Mouse (Mus musculus): Measurements from ENCODE around the gene Gm17657. TPM values are rescaled to one million over a fixed set of nuclear protein-coding genes. Genes with fewer than 3 reads are reported as not detected.

Gene Gm17657
- polyA plus RNA-seq (2014; fragmentation: Nextera tagmentation; extraction: Ambion mirVana), result not detected in 2 replicates

- Histone ChIP-seq H3K36me3 (ENCODE audit: control insufficient read depth, insufficient read depth, low read length) (no peaks in the 10 kb centered on the region), H3K9ac (ENCODE audit: low read length) (peak within 1 kb of the TSS; percentile 89), H3K27ac (replicated peaks in 1 of 2; ENCODE audit: control insufficient read depth in 1 of 2, insufficient read depth in 1 of 2, low read depth in 2 of 2, low read length in 2 of 2) (peak within 1 kb of the TSS; percentile 43 to 61), H3K4me1 (ENCODE audit: control insufficient read depth in 2 of 2, insufficient read depth in 2 of 2, low read length in 2 of 2) (peaks cover 9 to 17% of the 10 kb centered on the region in 2 experiments), H3K27me3 (ENCODE audit: control insufficient read depth, insufficient read depth, low read length) (no peaks in the 10 kb centered on the region), H3K4me3 (ENCODE audit: control insufficient read depth in 1 of 2, insufficient read depth in 1 of 2, low read depth in 1 of 2, low read length in 2 of 2) (peak within 1 kb of the TSS; percentile 79 to 86), H3K4me2 (ENCODE audit: low read length) (peak within 1 kb of the TSS; percentile 87), H3K9me3 (ENCODE audit: control insufficient read depth, low read length) (no peaks in the 10 kb centered on the region)
- peak; percentile 94 for ATAC-seq (ENCODE audit: insufficient number of reproducible peaks, insufficient read depth, low FRiP score, low read depth)
- WGBS, result under 1% methylated on average over 44 of the region's 44 CpGs
Observed at GRCm38 (mm10) chr17:29549543-29550428, at the start of gene Gm17657, which contains the start of gene Tbc1d22b. Gene Gm17657, minus strand, starts transcription at chr17:29549638. Gene Tbc1d22b, plus strand, starts transcription at chr17:29549785.

DNA sequence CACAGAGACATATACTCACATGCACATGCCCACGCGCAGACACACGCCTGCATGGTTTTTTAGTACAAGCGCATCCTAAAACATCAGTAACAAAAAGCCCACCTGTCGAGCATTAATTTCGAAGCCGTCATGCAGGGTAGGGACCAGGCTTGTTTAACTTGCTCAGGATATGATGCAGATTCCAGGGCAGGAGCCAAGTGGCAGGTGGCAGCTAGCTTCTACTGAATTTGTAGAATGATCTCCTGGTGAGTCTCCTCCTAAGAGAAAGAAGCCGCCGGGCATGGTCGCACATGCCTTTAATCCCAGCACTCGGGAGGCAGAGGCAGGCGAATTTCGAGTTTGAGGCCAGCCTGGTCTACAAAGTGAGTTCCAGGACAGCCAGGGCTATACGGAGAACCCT, 49.6 kb upstream of the Gm17657 start:
- peaks cover 5 to 8% of the 10 kb centered on the region in 2 experiments; a peak in 3 of 4 replicates for H3K4me1 ChIP-seq (ENCODE audit: control insufficient read depth in 2 of 2, insufficient read depth in 2 of 2, low read length in 2 of 2)
- WGBS, result 93% methylated on average over 14 of the region's 14 CpGs
- H3K27me3 ChIP-seq (ENCODE audit: control insufficient read depth, insufficient read depth, low read length), result no peaks in the 10 kb centered on the region
- no peak overlapping the region for H3K4me2 ChIP-seq (ENCODE audit: low read length)
- no peak overlapping the region for H3K27ac ChIP-seq (replicated peaks in 1 of 2; ENCODE audit: control insufficient read depth in 1 of 2, insufficient read depth in 1 of 2, low read depth in 2 of 2, low read length in 2 of 2)
- no peaks in the 10 kb centered on the region for H3K9me3 ChIP-seq (ENCODE audit: control insufficient read depth, low read length)
- no peak overlapping the region for H3K4me3 ChIP-seq (ENCODE audit: control insufficient read depth in 1 of 2, insufficient read depth in 1 of 2, low read depth in 1 of 2, low read length in 2 of 2)
- peaks cover 66% of the 10 kb centered on the region for H3K36me3 ChIP-seq (ENCODE audit: control insufficient read depth, insufficient read depth, low read length)
- H3K9ac ChIP-seq (ENCODE audit: low read length), result no peak overlapping the region
- ATAC-seq (ENCODE audit: insufficient number of reproducible peaks, insufficient read depth, low FRiP score, low read depth), result no peak

- no peaks in the 10 kb centered on the region for H3K9me3 ChIP-seq (ENCODE audit: control insufficient read depth, low read length)
- H3K4me3 ChIP-seq (ENCODE audit: control insufficient read depth in 1 of 2, insufficient read depth in 1 of 2, low read depth in 1 of 2, low read length in 2 of 2), result no peak overlapping the region
- no peak for ATAC-seq (ENCODE audit: insufficient number of reproducible peaks, insufficient read depth, low FRiP score, low read depth)
- no peak overlapping the region for H3K9ac ChIP-seq (ENCODE audit: low read length)
- no peak overlapping the region for H3K27ac ChIP-seq (replicated peaks in 1 of 2; ENCODE audit: control insufficient read depth in 1 of 2, insufficient read depth in 1 of 2, low read depth in 2 of 2, low read length in 2 of 2)
- H3K36me3 ChIP-seq (ENCODE audit: control insufficient read depth, insufficient read depth, low read length), result peaks cover 56% of the 10 kb centered on the region
- no peak overlapping the region for H3K4me2 ChIP-seq (ENCODE audit: low read length)
- WGBS, result 89% methylated on average over 13 of the region's 13 CpGs
- H3K4me1 ChIP-seq (ENCODE audit: control insufficient read depth in 2 of 2, insufficient read depth in 2 of 2, low read length in 2 of 2), result peaks cover 7 to 17% of the 10 kb centered on the region in 2 experiments; a peak in 3 of 4 replicates
- H3K27me3 ChIP-seq (ENCODE audit: control insufficient read depth, insufficient read depth, low read length), result no peaks in the 10 kb centered on the region
Observed at GRCm38 (mm10) chr17:29596771-29597132, 47.3 kb upstream of the Gm17657 start.

DNA sequence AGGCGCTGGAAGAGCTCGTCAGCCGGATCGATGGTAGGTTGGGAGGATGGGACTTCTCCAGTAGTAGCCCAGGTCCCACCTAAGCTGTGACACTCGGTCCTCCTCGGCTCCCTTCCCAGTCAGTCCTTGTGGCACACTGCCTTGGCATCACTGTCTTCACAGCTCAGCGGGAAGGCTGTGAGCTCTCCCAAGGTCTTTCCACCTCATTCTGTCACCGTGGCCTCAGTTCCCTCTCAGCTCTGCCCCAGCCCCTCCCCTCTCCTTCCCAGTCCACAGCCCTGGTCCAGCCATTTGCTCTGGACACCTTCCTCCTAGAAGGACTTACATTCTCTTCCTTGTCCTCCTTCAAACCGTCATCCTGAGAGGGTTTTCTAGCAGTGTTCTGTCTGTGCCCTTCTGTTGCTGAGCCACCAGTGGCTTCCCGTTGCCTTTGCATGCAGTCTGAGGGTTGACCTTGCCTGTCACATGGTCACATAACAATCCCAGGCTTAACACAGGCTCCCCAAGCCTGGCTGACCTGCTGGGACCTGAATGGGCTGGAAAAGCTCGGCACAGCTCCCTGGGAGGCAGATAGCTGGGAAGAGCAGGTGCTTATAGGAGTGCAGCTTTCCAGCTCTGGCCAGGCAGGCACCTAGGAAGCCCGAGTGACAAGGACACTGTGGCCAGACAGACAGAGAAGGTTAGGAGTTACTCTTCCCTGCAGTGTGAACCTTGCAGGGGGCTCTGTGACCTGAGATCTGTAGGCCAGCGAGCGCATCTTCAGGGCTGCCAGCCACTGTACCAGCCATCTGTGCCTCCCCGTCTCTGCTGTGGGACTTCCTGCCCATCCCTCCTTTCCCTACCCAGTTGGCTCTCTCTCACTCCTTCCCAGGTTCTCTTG, 46.7 kb upstream of the Gm17657 start:
- Histone ChIP-seq H3K27me3 (ENCODE audit: control insufficient read depth, insufficient read depth, low read length) (no peaks in the 10 kb centered on the region), H3K4me1 (ENCODE audit: control insufficient read depth in 2 of 2, insufficient read depth in 2 of 2, low read length in 2 of 2) (peaks cover 4 to 13% of the 10 kb centered on the region in 2 experiments; a peak in 3 of 4 replicates), H3K9ac (ENCODE audit: low read length) (no peak overlapping the region), H3K4me2 (ENCODE audit: low read length) (no peak overlapping the region), H3K9me3 (ENCODE audit: control insufficient read depth, low read length) (no peaks in the 10 kb centered on the region), H3K4me3 (ENCODE audit: control insufficient read depth in 1 of 2, insufficient read depth in 1 of 2, low read depth in 1 of 2, low read length in 2 of 2) (no peak overlapping the region), H3K36me3 (ENCODE audit: control insufficient read depth, insufficient read depth, low read length) (peaks cover 56% of the 10 kb centered on the region), H3K27ac (replicated peaks in 1 of 2; ENCODE audit: control insufficient read depth in 1 of 2, insufficient read depth in 1 of 2, low read depth in 2 of 2, low read length in 2 of 2) (no peak overlapping the region)
- no peak for ATAC-seq (ENCODE audit: insufficient number of reproducible peaks, insufficient read depth, low FRiP score, low read depth)
- WGBS, result 71% methylated on average over 15 of the region's 15 CpGs

DNA sequence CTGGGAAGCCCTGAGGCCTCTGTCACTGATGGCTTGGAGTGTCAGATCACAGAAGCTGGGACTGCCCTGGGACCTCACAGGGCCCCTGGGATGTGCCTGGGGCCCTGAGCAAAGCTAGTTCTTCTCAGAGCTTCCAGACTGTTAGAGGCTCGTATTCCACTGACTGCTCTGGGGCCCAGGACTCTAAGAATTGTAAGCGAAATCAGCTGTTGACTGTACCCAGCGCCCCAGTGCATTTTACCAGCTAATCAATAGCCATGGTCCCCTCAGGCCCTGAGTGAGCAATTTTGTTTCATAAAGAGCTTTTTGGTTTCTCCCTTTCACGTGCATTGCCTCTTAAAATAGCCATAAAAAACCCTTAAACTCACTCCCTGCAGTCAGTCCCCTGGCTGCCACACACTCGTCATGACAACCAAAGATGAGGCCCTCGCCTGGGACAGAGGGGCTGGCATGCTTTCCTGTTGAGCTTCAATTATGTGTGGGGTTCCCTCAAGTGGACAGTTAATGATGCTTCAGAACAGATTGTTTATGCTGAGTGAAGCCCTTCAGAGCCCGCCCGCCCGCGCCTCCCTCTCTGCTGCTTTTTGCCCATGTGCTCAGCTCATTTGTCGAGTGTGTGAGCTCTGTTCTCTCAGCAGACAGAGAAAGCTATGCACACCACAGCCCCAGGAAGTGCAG, 39.9 kb upstream of the Gm17657 start:
- Histone ChIP-seq H3K9me3 (ENCODE audit: control insufficient read depth, low read length) (no peaks in the 10 kb centered on the region), H3K27me3 (ENCODE audit: control insufficient read depth, insufficient read depth, low read length) (no peaks in the 10 kb centered on the region), H3K27ac (replicated peaks in 1 of 2; ENCODE audit: control insufficient read depth in 1 of 2, insufficient read depth in 1 of 2, low read depth in 2 of 2, low read length in 2 of 2) (peak overlapping the region in 1 of 2 experiments; percentile 64; a peak in 1 of 4 replicates), H3K9ac (ENCODE audit: low read length) (0 out of 2 replicates have a peak overlapping the region, but pooled peaks have one; percentile 18), H3K36me3 (ENCODE audit: control insufficient read depth, insufficient read depth, low read length) (peaks cover 17% of the 10 kb centered on the region), H3K4me1 (ENCODE audit: control insufficient read depth in 2 of 2, insufficient read depth in 2 of 2, low read length in 2 of 2) (peaks cover 18 to 19% of the 10 kb centered on the region in 2 experiments; a peak in 3 of 4 replicates), H3K4me3 (ENCODE audit: control insufficient read depth in 1 of 2, insufficient read depth in 1 of 2, low read depth in 1 of 2, low read length in 2 of 2) (no peak overlapping the region), H3K4me2 (ENCODE audit: low read length) (no peak overlapping the region)
- WGBS, result 58% methylated on average over 11 of the region's 11 CpGs
- ATAC-seq (ENCODE audit: insufficient number of reproducible peaks, insufficient read depth, low FRiP score, low read depth), result no peak

- Histone ChIP-seq H3K4me1 (ENCODE audit: control insufficient read depth in 2 of 2, insufficient read depth in 2 of 2, low read length in 2 of 2) (peaks cover 9 to 17% of the 10 kb centered on the region in 2 experiments; a peak in 3 of 4 replicates), H3K36me3 (ENCODE audit: control insufficient read depth, insufficient read depth, low read length) (peaks cover 28% of the 10 kb centered on the region), H3K9me3 (ENCODE audit: control insufficient read depth, low read length) (no peaks in the 10 kb centered on the region), H3K4me2 (ENCODE audit: low read length) (no peak overlapping the region), H3K27me3 (ENCODE audit: control insufficient read depth, insufficient read depth, low read length) (no peaks in the 10 kb centered on the region), H3K4me3 (ENCODE audit: control insufficient read depth in 1 of 2, insufficient read depth in 1 of 2, low read depth in 1 of 2, low read length in 2 of 2) (no peak overlapping the region), H3K9ac (ENCODE audit: low read length) (no peak overlapping the region), H3K27ac (replicated peaks in 1 of 2; ENCODE audit: control insufficient read depth in 1 of 2, insufficient read depth in 1 of 2, low read depth in 2 of 2, low read length in 2 of 2) (no peak overlapping the region)
- no peak for ATAC-seq (ENCODE audit: insufficient number of reproducible peaks, insufficient read depth, low FRiP score, low read depth)
- WGBS, result 80% methylated on average over 9 of the region's 9 CpGs
Observed at GRCm38 (mm10) chr17:29586921-29587320, 37.5 kb upstream of the Gm17657 start.

GRCm38 (mm10) chr17:29585446-29585845, 36.0 kb upstream of the Gm17657 start:
- Histone ChIP-seq H3K27ac (replicated peaks in 1 of 2; ENCODE audit: control insufficient read depth in 1 of 2, insufficient read depth in 1 of 2, low read depth in 2 of 2, low read length in 2 of 2) (no peak overlapping the region), H3K4me3 (ENCODE audit: control insufficient read depth in 1 of 2, insufficient read depth in 1 of 2, low read depth in 1 of 2, low read length in 2 of 2) (no peak overlapping the region), H3K27me3 (ENCODE audit: control insufficient read depth, insufficient read depth, low read length) (no peaks in the 10 kb centered on the region), H3K9me3 (ENCODE audit: control insufficient read depth, low read length) (no peaks in the 10 kb centered on the region), H3K9ac (ENCODE audit: low read length) (no peak overlapping the region), H3K4me1 (ENCODE audit: control insufficient read depth in 2 of 2, insufficient read depth in 2 of 2, low read length in 2 of 2) (peaks cover 9 to 15% of the 10 kb centered on the region in 2 experiments; a peak in 3 of 4 replicates), H3K4me2 (ENCODE audit: low read length) (no peak overlapping the region), H3K36me3 (ENCODE audit: control insufficient read depth, insufficient read depth, low read length) (peaks cover 42% of the 10 kb centered on the region)
- WGBS, result 87% methylated on average over 6 of the region's 6 CpGs
- ATAC-seq (ENCODE audit: insufficient number of reproducible peaks, insufficient read depth, low FRiP score, low read depth), result no peak
